Mouse (Mus musculus): ENCODE measurements around the gene Nhlh1. TPM values are rescaled to one million over a fixed set of nuclear protein-coding genes. Genes with fewer than 3 reads are reported as not detected.

Nhlh1 gene
- polyA plus RNA-seq, 1 experiment from 2014 or later: not detected

- TF ChIP-seq CTCF (IDR thresholded peaks at IDR 0.05; ENCODE audit: low read depth) (no peak), EP300 (optimal IDR thresholded peaks at IDR 0.05) (no peak)
- ATAC-seq (ENCODE audit: low FRiP score, low TSS enrichment): no peak
- 93% methylated on average over 20 of the region's 20 CpGs for WGBS
- Histone ChIP-seq H3K4me2 (replicated peaks; ENCODE audit: low read depth) (no peak overlapping the region), H3K4me3 (ENCODE audit: low read depth, low read length) (no peak overlapping the region), H3K36me3 (ENCODE audit: control insufficient read depth, insufficient read depth, low read length) (peaks cover 14% of the 10 kb centered on the region; the same call in 1 of the 2 replicates), H3K27me3 (ENCODE audit: control insufficient read depth, insufficient read depth, low read length) (no peaks in the 10 kb centered on the region), H3K4me1 (replicated peaks; ENCODE audit: control insufficient read depth, insufficient read depth) (no peaks in the 10 kb centered on the region), H3K27ac (replicated peaks) (no peak overlapping the region), H3K9ac (ENCODE audit: low read length) (no peak overlapping the region), H3K9me3 (ENCODE audit: control insufficient read depth, low read length) (no peaks in the 10 kb centered on the region)
- DNase-seq (ENCODE audit: low spot score): no peak
Measured at GRCm38 (mm10) chr1:172010042-172010824, 47.1 kb downstream of the Nhlh1 start.

GRCm38 (mm10) chr1:172009406-172009805, 48.0 kb downstream of the Nhlh1 start:
- Histone ChIP-seq H3K4me1 (replicated peaks; ENCODE audit: control insufficient read depth, insufficient read depth) (no peaks in the 10 kb centered on the region), H3K9me3 (ENCODE audit: control insufficient read depth, low read length) (no peaks in the 10 kb centered on the region), H3K27me3 (ENCODE audit: control insufficient read depth, insufficient read depth, low read length) (no peaks in the 10 kb centered on the region), H3K27ac (replicated peaks) (no peak overlapping the region), H3K4me2 (replicated peaks; ENCODE audit: low read depth) (no peak overlapping the region), H3K9ac (ENCODE audit: low read length) (no peak overlapping the region), H3K4me3 (ENCODE audit: low read depth, low read length) (no peak overlapping the region), H3K36me3 (ENCODE audit: control insufficient read depth, insufficient read depth, low read length) (peaks cover 14% of the 10 kb centered on the region; the same call in 1 of the 2 replicates)
- DNase-seq (ENCODE audit: low spot score): no peak
- no peak for ATAC-seq (ENCODE audit: low FRiP score, low TSS enrichment)
- TF ChIP-seq CTCF (IDR thresholded peaks at IDR 0.05; ENCODE audit: low read depth) (no peak), EP300 (optimal IDR thresholded peaks at IDR 0.05) (no peak)
- WGBS: 93% methylated on average over 21 of the region's 21 CpGs

- no peaks in the 10 kb centered on the region for H3K9me3 ChIP-seq (ENCODE audit: control insufficient read depth, low read length)
- no peak overlapping the region for H3K9ac ChIP-seq (ENCODE audit: low read length)
- no peak overlapping the region for H3K4me2 ChIP-seq (replicated peaks; ENCODE audit: low read depth)
- no peaks in the 10 kb centered on the region for H3K27me3 ChIP-seq (ENCODE audit: control insufficient read depth, insufficient read depth, low read length)
- TF ChIP-seq CTCF (IDR thresholded peaks at IDR 0.05; ENCODE audit: low read depth): no peak
- TF ChIP-seq EP300 (optimal IDR thresholded peaks at IDR 0.05): no peak
- no peak overlapping the region for H3K27ac ChIP-seq (replicated peaks)
- DNase-seq (ENCODE audit: low spot score) (no peak), ATAC-seq (ENCODE audit: low FRiP score, low TSS enrichment) (no peak)
- WGBS: 83% methylated on average over 9 of the region's 9 CpGs
- H3K36me3 ChIP-seq (ENCODE audit: control insufficient read depth, insufficient read depth, low read length): peaks cover 14% of the 10 kb centered on the region; the same call in 1 of the 2 replicates
- H3K4me1 ChIP-seq (replicated peaks; ENCODE audit: control insufficient read depth, insufficient read depth): no peaks in the 10 kb centered on the region
- no peak overlapping the region for H3K4me3 ChIP-seq (ENCODE audit: low read depth, low read length)
Measured at GRCm38 (mm10) chr1:172008351-172008750, 49.0 kb downstream of the Nhlh1 start.

GRCm38 (mm10) chr1:172007761-172008160, 49.6 kb downstream of the Nhlh1 start:
- WGBS: 95% methylated on average over 21 of the region's 21 CpGs
- no peaks in the 10 kb centered on the region for H3K27me3 ChIP-seq (ENCODE audit: control insufficient read depth, insufficient read depth, low read length)
- H3K36me3 ChIP-seq (ENCODE audit: control insufficient read depth, insufficient read depth, low read length): peaks cover 14% of the 10 kb centered on the region; the same call in 1 of the 2 replicates
- no peak overlapping the region for H3K27ac ChIP-seq (replicated peaks)
- no peak for DNase-seq (ENCODE audit: low spot score)
- H3K9ac ChIP-seq (ENCODE audit: low read length): no peak overlapping the region
- H3K9me3 ChIP-seq (ENCODE audit: control insufficient read depth, low read length): no peaks in the 10 kb centered on the region
- ATAC-seq (ENCODE audit: low FRiP score, low TSS enrichment): no peak
- H3K4me3 ChIP-seq (ENCODE audit: low read depth, low read length): no peak overlapping the region
- no peaks in the 10 kb centered on the region for H3K4me1 ChIP-seq (replicated peaks; ENCODE audit: control insufficient read depth, insufficient read depth)
- no peak for TF ChIP-seq EP300 (optimal IDR thresholded peaks at IDR 0.05)
- TF ChIP-seq CTCF (IDR thresholded peaks at IDR 0.05; ENCODE audit: low read depth): no peak
- H3K4me2 ChIP-seq (replicated peaks; ENCODE audit: low read depth): no peak overlapping the region

Other genes starting within 250 kb of the Nhlh1 start
- 1.5 and 1.8 TPM in 2 replicates for gene Cd84, start 217.9 kb downstream of the Nhlh1 start, polyA plus RNA-seq (2015; fragmentation: Nextera tagmentation; extraction: Ambion mirVana)
- not detected in 2 replicates for gene Gm10521, start 161.9 kb downstream of the Nhlh1 start, polyA plus RNA-seq (2015; fragmentation: Nextera tagmentation; extraction: Ambion mirVana)
- 0.06 and 0.36 TPM in 2 replicates for gene Slamf6, start 140.1 kb downstream of the Nhlh1 start, polyA plus RNA-seq (2015; fragmentation: Nextera tagmentation; extraction: Ambion mirVana)
- 5.2 and 5.4 TPM in 2 replicates for gene Vangl2, start 29.1 kb downstream of the Nhlh1 start, polyA plus RNA-seq (2015; fragmentation: Nextera tagmentation; extraction: Ambion mirVana)
- gene Copa, start 25.0 kb upstream of the Nhlh1 start, polyA plus RNA-seq (2015; fragmentation: Nextera tagmentation; extraction: Ambion mirVana): 89.6 and 90.8 TPM in 2 replicates
- gene Ncstn, start 25.2 kb upstream of the Nhlh1 start, polyA plus RNA-seq (2015; fragmentation: Nextera tagmentation; extraction: Ambion mirVana): 79.3 and 84.2 TPM in 2 replicates
- gene Pex19, start 69.2 kb upstream of the Nhlh1 start, polyA plus RNA-seq (2015; fragmentation: Nextera tagmentation; extraction: Ambion mirVana): 82.9 and 92.0 TPM in 2 replicates
- 57.0 and 59.8 TPM in 2 replicates for gene Dcaf8, start 90.5 kb upstream of the Nhlh1 start, polyA plus RNA-seq (2015; fragmentation: Nextera tagmentation; extraction: Ambion mirVana)
- gene Pea15a, start 149.2 kb upstream of the Nhlh1 start, polyA plus RNA-seq (2015; fragmentation: Nextera tagmentation; extraction: Ambion mirVana): 79.4 and 81.6 TPM in 2 replicates
- 9.8 and 9.9 TPM in 2 replicates for gene Casq1, start 162.3 kb upstream of the Nhlh1 start, polyA plus RNA-seq (2015; fragmentation: Nextera tagmentation; extraction: Ambion mirVana)
- gene Atp1a4, start 200.8 kb upstream of the Nhlh1 start, polyA plus RNA-seq (2015; fragmentation: Nextera tagmentation; extraction: Ambion mirVana): not detected in 2 replicates
- 19.1 and 19.5 TPM in 2 replicates for gene Igsf8, start 204.1 kb upstream of the Nhlh1 start, polyA plus RNA-seq (2015; fragmentation: Nextera tagmentation; extraction: Ambion mirVana)
- gene Atp1a2, start 240.5 kb upstream of the Nhlh1 start, polyA plus RNA-seq (2015; fragmentation: Nextera tagmentation; extraction: Ambion mirVana): 3.1 and 4.1 TPM in 2 replicates

All from stomach, postnatal 0 days (tissue).